Mouse (Mus musculus) liver, embryonic 13.5 days (tissue): Measurements from ENCODE around the gene Dld. TPM values are rescaled to one million over a fixed set of nuclear protein-coding genes. Genes with fewer than 3 reads are reported as not detected.

Source experiments
- ATAC-seq: fragments of 200-750 bp; cut with Nextera tagmentation; 2 replicates; pipeline ENCODE4 v1.8.0; 2017; ENCODE audit warnings: low read depth, mild to moderate bottlenecking, moderate number of reproducible peaks, moderate library complexity
- DNase-seq: peaks from one replicate; pipeline ENCODE4 v3.0.0; 2022
- H3K27ac ChIP-seq: fragments of 300-500 bp; sonication (generic); 2 replicates; pipeline ENCODE4 v1.5.1; 2015; ENCODE audit warnings: moderate library complexity, mild to moderate bottlenecking, inconsistent platforms
- H3K27me3 ChIP-seq: fragments of 300-500 bp; sonication (generic); 2 replicates; pipeline ENCODE4 v1.6.1; 2015; ENCODE audit warnings: mild to moderate bottlenecking, inconsistent platforms
- H3K36me3 ChIP-seq: fragments of 300-500 bp; sonication (generic); 2 replicates; pipeline ENCODE4 v1.6.1; 2015; ENCODE audit warnings: mild to moderate bottlenecking, inconsistent platforms
- H3K4me1 ChIP-seq: fragments of 300-500 bp; sonication (generic); replicated peaks from 2 replicates; pipeline ENCODE4 v1.6.1; 2015; ENCODE audit warnings: inconsistent platforms
- H3K4me2 ChIP-seq: fragments of 300-500 bp; sonication (generic); 2 replicates; pipeline ENCODE4 v1.6.1; 2015; ENCODE audit warnings: inconsistent platforms, mild to moderate bottlenecking, moderate library complexity
- H3K4me3 ChIP-seq: fragments of 300-500 bp; sonication (generic); replicated peaks from 2 replicates; pipeline ENCODE4 v1.5.1; 2015; ENCODE audit warnings: mild to moderate bottlenecking, inconsistent platforms
- H3K9ac ChIP-seq: fragments of 300-500 bp; sonication (generic); 2 replicates; pipeline ENCODE4 v1.6.1; 2015; ENCODE audit warnings: mild to moderate bottlenecking, inconsistent platforms
- H3K9me3 ChIP-seq: fragments of 300-500 bp; sonication (generic); replicated peaks from 2 replicates; pipeline ENCODE4 v1.6.1; 2016; ENCODE audit warnings: inconsistent platforms
- WGBS: fragments of 180-500 bp; shearing (Covaris S2); methylation state at CpG from one replicate; pipeline ENCODE4 v1.1.7; 2015; ENCODE audit not compliant: insufficient replicate concordance; 5-methylcytosine and 5-hydroxymethylcytosine counted together
- polyA plus RNA-seq: library from polyadenylated mRNA; unstranded; fragments of >200 nt; fragmentation: Nextera tagmentation; extraction: Ambion mirVana; gene quantifications from 2 replicates; pipeline ENCODE4 v1.2.1, GENCODE M21; 2015

Dld gene
- polyA plus RNA-seq, 1 experiment from 2014 or later: 94.1 TPM

DNA sequence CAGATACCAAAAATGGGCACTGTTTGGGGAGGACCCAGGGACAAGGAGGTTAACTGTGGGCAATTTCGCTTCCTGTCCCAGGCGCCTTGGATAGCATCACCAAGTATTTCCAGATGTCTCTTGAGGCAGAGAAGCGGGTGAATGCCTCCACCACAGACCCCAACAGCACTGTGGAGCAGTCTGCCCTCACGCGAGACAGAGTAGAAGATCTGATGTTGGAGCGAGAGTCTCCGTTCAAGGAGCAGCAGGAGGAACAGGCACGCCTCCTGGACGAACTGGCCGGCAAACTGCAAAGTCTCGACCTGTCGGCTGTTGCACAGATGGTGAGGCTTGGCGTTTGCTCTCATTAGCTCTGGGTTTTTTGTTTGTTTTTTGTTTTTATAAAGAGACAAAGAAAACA is 30.4 kb downstream of the Dld start:
- Histone ChIP-seq H3K9me3 (no peaks in the 10 kb centered on the region), H3K36me3 (no peaks in the 10 kb centered on the region), H3K27ac (no peak overlapping the region), H3K27me3 (no peaks in the 10 kb centered on the region), H3K9ac (no peak overlapping the region), H3K4me1 (no peaks in the 10 kb centered on the region), H3K4me2 (no peak overlapping the region), H3K4me3 (no peak overlapping the region)
- WGBS: 76% methylated on average over 13 of the region's 13 CpGs
- DNase-seq (no peak), ATAC-seq (no peak)

DNA sequence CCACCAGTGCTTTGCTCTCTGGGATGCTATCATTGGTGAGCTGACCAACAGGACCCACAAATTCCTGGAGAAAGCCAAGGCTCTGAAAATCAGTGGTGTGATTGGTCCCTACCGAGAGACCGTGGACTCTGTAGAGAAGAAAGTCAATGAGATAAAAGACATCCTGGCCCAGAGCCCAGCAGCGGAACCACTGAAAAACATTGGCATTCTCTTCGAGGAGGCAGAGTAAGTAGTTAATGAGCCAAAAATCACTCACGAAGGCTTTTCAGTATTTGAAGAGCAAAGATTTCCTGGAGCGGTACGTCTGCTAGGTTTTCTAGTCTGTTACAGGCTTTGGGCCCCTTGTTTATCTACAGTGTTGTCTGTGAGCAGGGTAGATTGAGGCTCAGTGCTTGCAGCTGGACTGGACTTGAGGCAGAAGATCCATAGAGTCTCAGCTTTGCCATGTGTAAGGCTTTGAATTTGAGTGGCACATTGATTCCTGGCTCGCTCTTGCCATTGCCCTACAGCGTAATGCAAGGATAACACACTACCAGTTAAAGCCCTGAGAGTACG is 32.8 kb downstream of the Dld start:
- no peak overlapping the region for H3K9ac ChIP-seq
- ATAC-seq (no peak), DNase-seq (no peak)
- no peak overlapping the region for H3K4me3 ChIP-seq
- no peaks in the 10 kb centered on the region for H3K27me3 ChIP-seq
- no peak overlapping the region for H3K4me2 ChIP-seq
- no peaks in the 10 kb centered on the region for H3K9me3 ChIP-seq
- 74% methylated on average over 10 of the region's 10 CpGs for WGBS
- no peaks in the 10 kb centered on the region for H3K36me3 ChIP-seq
- H3K4me1 ChIP-seq: no peaks in the 10 kb centered on the region
- H3K27ac ChIP-seq: no peak overlapping the region

DNA sequence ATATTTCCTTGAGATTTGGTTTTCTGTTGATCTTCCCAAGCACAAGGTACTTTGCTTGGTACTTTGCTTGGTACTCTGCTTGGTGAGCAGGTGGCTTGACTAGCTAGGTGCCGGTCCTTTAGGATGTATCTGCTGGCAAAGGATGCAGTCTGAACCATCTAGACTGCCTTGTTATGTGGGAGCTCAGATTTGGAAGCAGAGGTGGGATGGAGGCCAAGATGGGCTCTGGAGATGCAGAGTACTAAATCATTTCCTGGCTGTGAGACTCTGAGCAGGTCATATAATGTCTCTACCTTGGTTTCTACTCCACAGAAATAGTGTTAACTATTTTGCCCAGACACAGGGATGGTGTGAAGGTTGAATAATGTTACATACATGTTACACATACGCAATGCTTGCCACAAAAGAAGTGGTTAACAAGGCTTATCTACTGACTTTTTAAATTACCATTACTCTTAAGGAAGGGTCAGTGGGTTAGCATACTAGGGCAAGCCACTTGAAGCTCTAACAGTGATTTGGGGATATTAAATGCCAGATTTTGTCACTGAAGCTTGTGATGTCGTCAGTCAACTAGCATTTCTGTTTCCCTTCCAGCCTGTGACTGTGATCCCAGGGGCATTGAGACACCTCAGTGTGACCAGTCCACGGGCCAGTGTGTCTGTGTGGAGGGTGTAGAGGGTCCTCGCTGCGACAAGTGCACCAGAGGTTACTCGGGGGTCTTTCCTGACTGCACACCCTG is 33.4 kb downstream of the Dld start:
- 71% methylated on average over 7 of the region's 7 CpGs for WGBS
- H3K9ac ChIP-seq: no peak overlapping the region
- H3K4me1 ChIP-seq: no peaks in the 10 kb centered on the region
- no peak overlapping the region for H3K4me3 ChIP-seq
- DNase-seq (no peak), ATAC-seq (no peak)
- H3K27me3 ChIP-seq: no peaks in the 10 kb centered on the region
- H3K4me2 ChIP-seq: no peak overlapping the region
- no peaks in the 10 kb centered on the region for H3K9me3 ChIP-seq
- no peaks in the 10 kb centered on the region for H3K36me3 ChIP-seq
- no peak overlapping the region for H3K27ac ChIP-seq

DNA sequence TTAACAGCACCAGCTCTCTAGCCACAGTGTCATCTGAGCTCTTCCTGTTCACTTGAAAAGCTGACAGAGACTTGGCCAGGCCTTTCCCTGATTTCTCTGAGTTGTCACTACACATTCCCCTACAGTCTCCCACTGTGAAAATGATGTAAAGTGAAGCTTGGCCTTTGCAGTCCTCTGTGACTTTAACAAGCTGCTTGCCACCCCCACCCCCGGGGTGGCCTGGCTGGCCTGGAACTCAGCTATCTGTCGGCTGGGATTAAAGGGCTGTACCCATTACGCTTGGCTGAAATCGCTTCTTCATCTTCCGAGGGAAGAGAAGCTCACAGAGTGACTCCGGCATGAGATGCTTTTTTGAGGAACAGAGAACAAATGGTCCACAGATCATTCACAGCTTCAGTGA is 35.3 kb downstream of the Dld start:
- DNase-seq: no peak
- H3K36me3 ChIP-seq: no peaks in the 10 kb centered on the region
- 71% methylated on average over 6 of the region's 6 CpGs for WGBS

DNA sequence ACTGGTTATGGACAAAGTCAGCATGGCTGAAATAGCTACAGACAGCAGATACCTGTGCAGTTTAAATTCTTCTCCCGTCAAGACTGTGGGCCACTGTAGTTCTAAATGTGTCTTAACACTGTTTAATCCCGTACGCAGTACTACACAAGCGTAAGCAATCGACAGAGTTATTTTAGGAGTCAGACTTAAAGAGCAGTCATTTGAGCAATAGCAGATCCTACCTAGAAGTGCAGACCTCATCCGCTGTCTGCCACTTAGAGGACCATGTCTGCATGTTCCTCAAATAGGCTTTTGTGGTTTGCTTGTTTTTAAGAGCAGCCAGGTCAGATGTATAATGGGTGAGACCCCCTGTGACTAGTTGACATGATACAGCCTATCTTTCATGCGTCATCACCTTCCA is 36.9 kb downstream of the Dld start:
- Histone ChIP-seq H3K27ac (no peak overlapping the region), H3K36me3 (no peaks in the 10 kb centered on the region), H3K9ac (no peak overlapping the region), H3K9me3 (no peaks in the 10 kb centered on the region), H3K4me2 (no peak overlapping the region), H3K4me3 (no peak overlapping the region), H3K27me3 (no peaks in the 10 kb centered on the region), H3K4me1 (no peaks in the 10 kb centered on the region)
- DNase-seq (no peak), ATAC-seq (no peak)
- 69% methylated on average over 7 of the region's 7 CpGs for WGBS

More for the DNA sequence above, 35.3 kb downstream of the Dld start:
- Histone ChIP-seq H3K4me2 (no peak overlapping the region), H3K27ac (no peak overlapping the region), H3K9me3 (no peaks in the 10 kb centered on the region), H3K4me3 (no peak overlapping the region), H3K27me3 (no peaks in the 10 kb centered on the region), H3K4me1 (no peaks in the 10 kb centered on the region), H3K9ac (no peak overlapping the region)
- no peak for ATAC-seq

DNA sequence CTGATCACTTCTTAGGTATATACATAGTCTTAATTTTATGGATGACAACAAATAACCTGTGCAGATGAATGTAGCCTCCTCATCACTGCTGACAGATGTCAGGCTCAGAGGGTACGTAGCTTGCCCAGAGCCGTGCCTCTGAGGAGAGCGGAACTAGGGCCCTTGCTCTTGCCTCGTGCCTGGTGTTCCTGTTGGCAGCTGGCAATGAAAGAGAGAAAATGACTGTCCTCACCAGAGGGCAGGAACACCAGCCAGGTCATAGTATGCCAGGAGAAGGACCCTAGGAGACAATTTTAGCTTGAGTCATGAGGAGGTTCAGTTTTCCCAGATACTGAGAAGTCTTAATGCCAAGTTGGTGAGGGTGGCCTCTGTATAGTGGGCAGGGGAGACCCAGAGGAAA is 38.1 kb downstream of the Dld start:
- DNase-seq: no peak
- Histone ChIP-seq H3K4me3 (no peak overlapping the region), H3K9ac (no peak overlapping the region), H3K27ac (no peak overlapping the region), H3K4me1 (no peaks in the 10 kb centered on the region), H3K9me3 (no peaks in the 10 kb centered on the region), H3K4me2 (no peak overlapping the region), H3K27me3 (no peaks in the 10 kb centered on the region), H3K36me3 (no peaks in the 10 kb centered on the region)
- no peak for ATAC-seq
- 73% methylated on average over 4 of the region's 4 CpGs for WGBS

DNA sequence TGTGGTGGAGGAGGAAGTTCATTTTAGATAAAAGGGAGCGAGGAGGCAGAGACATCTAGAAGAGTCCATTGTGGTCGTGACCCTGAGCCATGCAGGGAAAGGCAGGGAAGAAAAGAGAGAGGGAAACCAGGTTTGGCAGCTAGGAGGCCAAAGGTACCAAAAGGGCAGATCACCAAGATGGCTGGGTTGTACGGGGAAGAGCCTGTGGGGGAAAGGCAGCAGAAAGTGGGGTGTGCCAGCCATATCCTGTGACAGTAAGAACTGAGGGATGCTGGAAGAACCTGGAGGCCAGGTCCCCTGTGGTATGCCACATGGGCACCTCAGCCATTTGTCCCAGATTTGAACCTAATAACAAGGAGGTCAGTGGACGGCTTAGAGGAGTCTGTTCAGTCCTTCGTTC is 39.0 kb downstream of the Dld start:
- Histone ChIP-seq H3K36me3 (no peaks in the 10 kb centered on the region), H3K4me2 (no peak overlapping the region), H3K27ac (no peak overlapping the region), H3K27me3 (no peaks in the 10 kb centered on the region), H3K9me3 (no peaks in the 10 kb centered on the region), H3K4me3 (no peak overlapping the region), H3K9ac (no peak overlapping the region), H3K4me1 (no peaks in the 10 kb centered on the region)
- DNase-seq (no peak), ATAC-seq (no peak)
- 68% methylated on average over 5 of the region's 5 CpGs for WGBS

DNA sequence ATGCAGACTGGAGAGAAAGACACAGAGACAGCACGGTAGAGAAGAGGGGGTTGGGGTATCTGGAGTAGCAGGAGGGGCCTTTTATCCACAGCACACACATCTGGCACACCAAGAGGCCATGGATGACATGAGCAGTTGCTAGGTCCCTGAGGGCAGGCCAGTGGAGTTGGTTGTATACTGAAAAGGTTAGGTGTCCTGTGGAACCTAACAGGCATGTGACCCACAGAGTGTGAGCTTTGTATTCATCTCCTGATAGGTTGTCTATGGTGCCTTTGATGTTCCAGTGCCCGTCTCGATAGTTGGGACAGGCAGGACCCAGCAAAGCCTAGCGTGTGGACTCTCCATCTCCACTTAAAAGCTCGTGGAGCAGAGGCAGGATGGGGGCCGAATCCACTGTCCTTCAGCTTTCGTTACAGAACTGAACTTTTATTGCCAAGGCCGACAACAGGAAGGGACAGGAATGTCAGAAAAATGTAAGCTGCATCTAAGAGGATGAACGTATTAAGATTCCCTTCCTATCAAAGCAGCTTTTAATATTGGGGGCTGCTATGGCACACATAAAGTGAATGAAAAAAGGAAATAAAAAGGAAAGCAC is 39.5 kb downstream of the Dld start:
- no peak overlapping the region for H3K4me3 ChIP-seq
- no peak overlapping the region for H3K27ac ChIP-seq
- DNase-seq: no peak
- no peaks in the 10 kb centered on the region for H3K36me3 ChIP-seq
- ATAC-seq: no peak
- no peaks in the 10 kb centered on the region for H3K4me1 ChIP-seq
- H3K27me3 ChIP-seq: no peaks in the 10 kb centered on the region
- H3K9ac ChIP-seq: no peak overlapping the region
- no peak overlapping the region for H3K4me2 ChIP-seq
- H3K9me3 ChIP-seq: no peaks in the 10 kb centered on the region
- 61% methylated on average over 9 of the region's 9 CpGs for WGBS

DNA sequence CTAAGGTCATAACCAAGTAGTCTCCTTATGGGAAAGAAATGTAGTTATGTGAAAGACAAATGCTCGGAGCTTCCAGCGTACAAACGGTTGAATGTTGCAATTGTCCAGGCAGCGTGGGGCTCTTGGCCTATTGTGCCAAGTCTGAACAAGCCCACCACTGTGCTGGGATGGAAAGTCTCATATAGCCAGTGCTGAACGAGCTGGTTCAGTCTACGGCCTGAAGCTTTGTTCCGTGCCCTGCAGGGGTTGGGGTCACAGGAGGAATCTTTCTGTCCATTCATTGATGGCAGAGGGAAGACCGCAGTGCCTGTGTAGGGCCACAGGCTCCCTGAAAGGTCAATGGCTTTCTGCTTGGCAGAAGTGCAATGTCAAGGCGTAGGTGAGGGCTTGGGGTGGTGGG is 40.6 kb downstream of the Dld start:
- H3K36me3 ChIP-seq: no peaks in the 10 kb centered on the region
- H3K27ac ChIP-seq: no peak overlapping the region
- no peak overlapping the region for H3K4me2 ChIP-seq
- H3K27me3 ChIP-seq: no peaks in the 10 kb centered on the region
- WGBS: 77% methylated on average over 9 of the region's 9 CpGs
- H3K9ac ChIP-seq: no peak overlapping the region
- no peaks in the 10 kb centered on the region for H3K9me3 ChIP-seq
- ATAC-seq: no peak
- no peak overlapping the region for H3K4me3 ChIP-seq
- H3K4me1 ChIP-seq: no peaks in the 10 kb centered on the region
- no peak for DNase-seq

DNA sequence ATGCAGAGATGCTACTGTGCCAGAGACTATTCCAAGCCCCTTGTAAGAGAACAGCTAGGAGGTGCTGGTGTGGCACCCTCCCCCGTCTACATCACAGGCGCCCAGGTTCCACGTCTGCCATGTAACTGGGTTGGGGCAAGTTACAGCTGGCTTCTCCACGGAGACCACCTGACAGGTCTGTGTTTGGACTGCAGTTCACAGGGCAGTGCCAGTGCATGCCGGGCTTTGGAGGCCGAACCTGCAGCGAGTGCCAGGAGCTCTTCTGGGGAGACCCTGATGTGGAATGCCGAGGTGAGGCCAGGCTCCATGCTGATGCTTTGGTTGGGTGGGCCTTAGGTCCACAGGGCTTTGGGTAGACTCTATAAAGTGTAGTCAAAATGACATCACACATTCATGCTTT is 43.5 kb downstream of the Dld start:
- no peak for ATAC-seq
- Histone ChIP-seq H3K4me3 (no peak overlapping the region), H3K9ac (no peak overlapping the region), H3K27ac (no peak overlapping the region), H3K9me3 (no peaks in the 10 kb centered on the region), H3K4me1 (no peaks in the 10 kb centered on the region), H3K36me3 (no peaks in the 10 kb centered on the region), H3K4me2 (no peak overlapping the region), H3K27me3 (no peaks in the 10 kb centered on the region)
- 77% methylated on average over 8 of the region's 8 CpGs for WGBS
- DNase-seq: no peak

DNA sequence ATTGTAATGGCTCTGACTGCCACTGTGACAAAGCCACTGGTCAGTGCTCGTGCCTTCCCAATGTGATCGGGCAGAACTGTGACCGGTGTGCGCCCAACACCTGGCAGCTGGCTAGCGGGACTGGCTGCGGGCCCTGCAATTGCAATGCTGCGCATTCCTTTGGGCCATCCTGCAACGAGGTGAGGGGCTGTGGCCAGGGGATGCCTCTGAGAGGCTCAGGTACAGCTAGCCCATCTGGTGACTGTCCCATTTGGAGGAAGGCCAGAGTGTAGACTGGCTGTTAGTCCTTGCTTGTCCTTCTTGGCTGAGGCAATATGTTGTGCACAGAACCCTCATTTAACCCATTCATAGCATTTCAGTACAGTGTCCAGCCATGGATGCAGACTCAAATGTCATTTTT is 44.2 kb downstream of the Dld start:
- Histone ChIP-seq H3K27me3 (no peaks in the 10 kb centered on the region), H3K36me3 (no peaks in the 10 kb centered on the region)

More for the DNA sequence above, 44.2 kb downstream of the Dld start:
- no peak overlapping the region for H3K4me2 ChIP-seq
- DNase-seq (no peak), ATAC-seq (no peak)
- H3K9ac ChIP-seq: no peak overlapping the region
- no peaks in the 10 kb centered on the region for H3K9me3 ChIP-seq
- no peak overlapping the region for H3K4me3 ChIP-seq
- WGBS: 84% methylated on average over 8 of the region's 8 CpGs
- H3K4me1 ChIP-seq: no peaks in the 10 kb centered on the region
- no peak overlapping the region for H3K27ac ChIP-seq
